Mouse (Mus musculus) neural tube, embryonic 13.5 days (tissue): ENCODE data around the gene Ints2. TPM values are rescaled to one million over a fixed set of nuclear protein-coding genes. Genes with fewer than 3 reads are reported as not detected.

Experiments used
- polyA plus RNA-seq: library from polyadenylated mRNA; unstranded; fragments of >200 nt; fragmentation: Nextera tagmentation; extraction: Ambion mirVana; gene quantifications from 2 replicates; pipeline ENCODE4 v1.2.1, GENCODE M21; 2015

The Ints2 gene
- polyA plus RNA-seq, 1 experiment from 2014 or later: 18.6 TPM

Other genes with a start within 250 kb of the Ints2 start
- 1.4 and 2.3 TPM in 2 replicates for gene Brip1, start 56.4 kb downstream of the Ints2 start, polyA plus RNA-seq
- gene Med13, start 100.0 kb upstream of the Ints2 start, polyA plus RNA-seq: 8.2 and 8.9 TPM in 2 replicates
- 16.6 and 20.4 TPM in 2 replicates for gene Rnft1, start 227.1 kb upstream of the Ints2 start, polyA plus RNA-seq